Mouse (Mus musculus) heart, postnatal 36 days (tissue): ENCODE data around the gene Zdhhc6. TPM values are rescaled to one million over a fixed set of nuclear protein-coding genes. Genes with fewer than 3 reads are reported as not detected.
A peak's percentile ranks its signal among the peaks of the same experiment; 100 is the strongest.

Experiments
- DNase-seq, 2 experiments: peaks; one replicate each; pipeline ENCODE4 v3.0.0; 2021 to 2022
- intact Hi-C: fragments of 180-260 bp; cut with DNase I; formaldehyde crosslinking; loops from one replicate; pipeline ENCODE4 v1.15.1; 2025
- total RNA-seq, 2 experiments: library from RNA; stranded (reverse); gene quantifications; 2 replicates each; pipeline ENCODE4 v1.2.3; 2021

The Zdhhc6 gene
- total RNA-seq, 2 experiments from 2014 or later, result 19.3 to 19.9 TPM

- intact Hi-C loops, result no loop called here
- no peak for DNase-seq
Observed at GRCm38 (mm10) chr19:55266786-55267185, 49.0 kb downstream of the Zdhhc6 start.

DNA sequence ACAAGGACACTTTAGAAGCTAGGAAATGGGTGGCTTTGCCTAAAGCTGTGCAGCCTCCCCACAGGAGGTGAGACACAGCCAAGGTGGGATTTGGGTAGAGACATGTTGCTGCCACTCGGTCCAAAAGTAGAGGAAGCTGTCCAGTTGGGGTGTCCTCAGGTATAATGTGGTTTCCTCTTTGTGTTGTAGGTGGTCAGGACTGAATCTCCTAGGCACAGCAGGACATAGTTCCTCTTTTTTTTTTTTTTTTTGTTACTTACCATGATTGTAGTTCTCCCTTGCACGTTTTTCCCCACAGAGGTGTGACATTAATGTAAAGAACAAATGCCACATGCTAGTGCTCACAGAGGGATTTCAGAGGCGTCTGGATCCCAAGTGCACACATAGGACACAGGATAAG is 50.6 kb downstream of the Zdhhc6 start:
- DNase-seq, result no peak
- intact Hi-C loops, result no loop called here

GRCm38 (mm10) chr19:55260389-55261184 is 55.2 kb downstream of the Zdhhc6 start:
- intact Hi-C loops, result no loop called here
- DNase-seq, result no peak

DNA sequence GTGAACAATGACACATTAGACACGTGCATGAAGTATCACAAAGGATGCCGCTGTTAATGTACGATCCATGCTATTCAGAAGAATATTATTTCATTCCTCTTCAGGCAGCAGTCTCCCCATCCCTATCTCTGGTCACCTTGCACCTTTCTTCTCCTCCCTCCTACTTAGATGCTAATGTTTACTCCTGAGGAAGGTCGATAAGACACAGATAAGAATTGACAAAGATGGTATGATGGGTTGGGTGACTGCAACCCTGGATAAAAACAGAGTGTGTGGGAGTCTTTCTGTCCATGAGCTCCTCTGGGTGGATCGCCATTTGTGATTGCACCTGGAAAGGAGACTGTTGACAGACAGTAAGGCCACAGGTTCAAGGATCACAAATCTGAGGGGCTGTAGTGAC is 57.3 kb downstream of the Zdhhc6 start:
- intact Hi-C loops, result no loop called here
- no peak for DNase-seq

- no peak for DNase-seq
- intact Hi-C loops, result no loop called here
Observed at GRCm38 (mm10) chr19:55257656-55258375, 58.0 kb downstream of the Zdhhc6 start.

DNA sequence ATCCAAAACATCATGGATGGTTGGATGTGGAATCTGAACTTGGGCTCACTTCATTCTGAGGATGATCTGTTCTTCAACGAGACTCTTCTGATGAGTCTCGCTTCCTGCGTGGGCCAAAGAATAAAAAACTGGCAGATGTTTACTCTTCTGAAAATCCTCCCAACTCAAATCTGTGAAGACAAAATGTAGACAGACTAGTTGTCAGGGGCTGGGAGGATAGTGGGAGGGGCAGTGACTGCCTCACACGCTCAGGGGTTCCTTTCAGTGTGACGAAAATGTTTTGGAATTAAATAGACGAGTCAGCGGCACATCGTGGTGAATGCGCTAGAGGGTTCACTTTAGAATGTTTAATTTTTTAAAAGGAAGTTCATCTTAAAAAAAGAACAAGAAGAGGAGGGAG is 59.7 kb downstream of the Zdhhc6 start:
- DNase-seq, result no peak
- intact Hi-C loops, result no loop called here

- intact Hi-C loops, result no loop called here
- no peak for DNase-seq
Observed at GRCm38 (mm10) chr19:55254513-55255016, 61.3 kb downstream of the Zdhhc6 start.

GRCm38 (mm10) chr19:55253570-55254441 is 62.0 kb downstream of the Zdhhc6 start:
- intact Hi-C loops, result no loop called here

DNA sequence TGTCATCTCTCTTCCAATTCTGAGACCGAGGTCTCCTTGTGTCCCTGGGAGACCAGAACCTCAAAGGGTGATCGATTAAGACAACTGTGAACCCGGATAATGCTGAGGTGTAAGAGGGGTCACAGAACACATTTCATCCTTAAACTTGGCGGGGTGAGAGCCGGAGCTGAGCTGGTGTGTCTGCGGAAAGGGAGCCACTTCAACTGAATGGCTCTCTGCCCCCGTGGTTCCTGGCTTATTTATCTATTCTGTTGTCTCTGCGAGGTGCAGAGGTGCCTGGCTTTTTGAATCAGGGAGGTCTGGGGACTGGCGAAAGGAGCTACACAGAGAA is 62.6 kb downstream of the Zdhhc6 start:
- DNase-seq, result no peak
- intact Hi-C loops, result no loop called here

More at GRCm38 (mm10) chr19:55253570-55254441, 62.0 kb downstream of the Zdhhc6 start:
- peak; percentile 72 to 84 for DNase-seq

DNA sequence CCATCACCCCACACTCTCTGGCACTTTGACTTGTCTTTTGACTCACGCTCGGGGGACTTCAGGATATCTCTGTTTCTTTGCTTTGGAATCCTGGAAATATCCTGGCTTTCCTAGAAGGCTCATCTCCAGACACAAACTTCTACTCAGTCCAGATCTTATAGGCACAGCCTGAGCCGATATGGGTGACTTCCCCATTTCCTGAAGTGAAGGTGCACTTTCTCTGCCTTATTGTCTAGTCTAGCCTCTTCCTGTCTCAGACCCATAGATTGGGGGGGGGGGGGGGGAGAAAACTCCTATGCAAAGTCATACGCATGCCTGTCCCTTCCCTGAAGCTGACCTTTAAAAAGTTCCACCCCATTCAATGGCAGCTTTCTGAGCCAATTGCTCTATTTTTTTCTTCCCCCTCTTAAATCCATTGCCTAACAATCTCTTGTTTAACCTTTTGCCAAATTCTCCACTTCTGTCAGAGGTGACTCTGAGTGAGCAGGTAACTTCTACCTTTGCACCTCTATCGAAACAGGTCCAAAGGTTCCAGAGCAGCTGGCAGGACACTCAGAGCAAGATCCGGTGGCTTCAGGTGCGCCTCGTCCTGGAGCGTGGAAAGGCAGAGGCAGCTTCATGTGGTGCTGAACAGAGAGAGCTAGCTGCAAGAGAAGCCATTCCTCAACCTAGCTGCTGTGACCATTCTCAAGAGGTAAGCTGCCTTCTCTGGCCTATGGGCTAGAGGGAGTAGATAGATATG is 64.3 kb downstream of the Zdhhc6 start, which contains the start of gene Acsl5:
Gene Acsl5 (plus strand): TSS at position 556 of the 742 bp plus-strand sequence.
- no peak for DNase-seq
- intact Hi-C loops, result no loop called here

GRCm38 (mm10) chr19:55250451-55250850 is 65.4 kb downstream of the Zdhhc6 start:
- no peak for DNase-seq
- intact Hi-C loops, result no loop called here

DNA sequence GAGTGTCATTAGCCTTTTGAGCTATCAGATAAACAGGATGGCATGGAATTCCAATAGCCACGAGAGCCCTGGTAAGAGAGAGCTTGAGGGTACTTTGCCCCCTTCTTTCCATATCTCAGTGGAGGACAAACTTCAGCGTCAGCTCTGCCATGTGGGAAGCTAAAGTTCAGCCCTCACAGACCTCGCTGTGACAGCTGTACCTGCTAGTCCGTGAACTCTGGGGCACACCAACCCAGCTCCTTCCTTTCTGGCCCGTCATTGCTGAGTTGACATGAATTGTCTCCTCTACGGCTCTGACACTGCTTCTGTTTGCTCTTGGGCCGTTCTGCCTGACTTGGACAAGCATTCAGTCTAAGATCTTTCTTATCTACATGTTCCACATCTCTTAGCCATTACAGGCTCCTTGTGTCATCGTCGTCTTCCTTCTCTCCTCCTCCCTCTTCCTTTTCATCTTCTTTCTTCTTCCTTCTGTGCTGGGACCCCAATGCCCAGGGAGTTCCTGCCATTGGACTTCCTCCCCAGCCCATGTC is 67.8 kb downstream of the Zdhhc6 start:
- intact Hi-C loops, result no loop called here
- no peak for DNase-seq

DNA sequence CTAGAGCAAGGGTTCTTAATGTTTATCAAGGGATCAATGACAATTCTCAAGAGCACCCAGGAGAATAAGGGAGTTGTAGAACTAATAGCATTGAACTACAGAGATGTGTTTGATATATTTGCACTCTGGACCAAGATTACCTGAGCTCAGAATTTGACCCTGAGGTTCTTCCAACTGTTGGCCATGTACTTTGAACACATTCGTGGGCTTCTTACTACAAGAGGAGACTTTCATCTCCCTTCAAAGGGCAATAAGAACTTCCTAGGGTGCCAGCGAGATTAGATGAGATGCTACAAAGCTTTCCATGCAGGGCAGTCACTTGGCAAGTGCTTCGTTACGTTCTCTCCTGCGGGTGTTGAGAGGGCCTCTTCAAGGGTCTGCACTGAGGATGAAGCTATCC is 68.3 kb downstream of the Zdhhc6 start:
- intact Hi-C loops, result no loop called here
- no peak for DNase-seq

GRCm38 (mm10) chr19:55244791-55245231 is 71.0 kb downstream of the Zdhhc6 start:
- intact Hi-C loops, result no loop called here
- DNase-seq, result peak; percentile 62 to 64

DNA sequence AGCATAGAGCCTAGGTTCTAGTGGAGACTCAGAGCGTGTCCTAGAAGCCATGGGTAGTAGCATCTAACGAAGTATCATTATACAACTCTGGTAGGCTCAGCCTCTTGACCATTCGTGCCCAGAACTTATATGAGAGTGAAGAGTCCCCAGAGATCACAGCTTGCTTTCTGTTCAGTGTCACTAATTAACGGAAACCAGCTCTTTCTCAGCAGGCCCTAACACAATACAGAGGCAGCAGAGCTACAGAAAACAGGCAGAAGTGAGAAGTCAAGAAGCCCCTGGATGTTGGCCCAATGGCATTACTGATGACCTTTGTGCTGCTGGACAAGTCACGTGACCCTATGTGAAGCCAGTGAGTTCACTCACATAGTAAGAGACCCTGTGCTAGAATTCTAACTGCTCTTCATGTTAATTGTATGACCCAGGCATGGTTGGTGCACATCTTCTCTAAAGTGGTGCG is 74.6 kb downstream of the Zdhhc6 start, which contains the start of gene Gucy2g:
Gene Gucy2g (minus strand): TSS at position 51 of the 460 bp plus-strand sequence.
- DNase-seq, result no peak
- intact Hi-C loops, result no loop called here

DNA sequence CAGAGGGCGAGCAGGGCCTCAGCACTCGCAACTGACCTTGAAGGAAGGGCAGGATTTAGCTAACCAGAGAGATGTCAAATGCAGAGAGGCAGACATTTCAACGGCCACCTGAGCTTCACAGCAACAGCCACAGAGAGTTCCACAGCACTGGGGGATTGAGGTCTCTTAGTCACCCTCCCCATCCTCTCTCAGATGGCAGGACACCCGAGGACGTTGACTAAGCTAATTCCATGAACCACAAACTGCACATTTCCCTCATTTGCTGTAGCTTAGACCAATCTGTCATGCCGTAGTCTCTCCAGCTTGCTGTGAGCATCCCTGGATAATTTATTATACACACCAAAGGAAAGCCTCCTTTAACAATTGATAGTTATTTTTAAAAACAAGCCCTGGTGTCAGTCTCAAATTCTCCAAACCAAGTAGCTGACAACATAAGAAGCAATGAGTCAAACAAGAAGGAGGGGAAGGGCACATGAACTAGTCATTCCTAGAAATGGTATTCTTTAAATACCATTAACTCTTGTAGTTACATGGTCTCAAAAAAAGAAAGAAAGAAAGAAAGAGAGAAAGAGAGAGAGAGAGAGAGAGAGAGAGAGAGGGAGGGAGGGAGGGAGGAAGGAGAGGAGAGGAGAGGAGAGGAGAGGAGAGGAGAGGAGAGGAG is 75.9 kb downstream of the Zdhhc6 start:
- intact Hi-C loops, result no loop called here
- no peak for DNase-seq

DNA sequence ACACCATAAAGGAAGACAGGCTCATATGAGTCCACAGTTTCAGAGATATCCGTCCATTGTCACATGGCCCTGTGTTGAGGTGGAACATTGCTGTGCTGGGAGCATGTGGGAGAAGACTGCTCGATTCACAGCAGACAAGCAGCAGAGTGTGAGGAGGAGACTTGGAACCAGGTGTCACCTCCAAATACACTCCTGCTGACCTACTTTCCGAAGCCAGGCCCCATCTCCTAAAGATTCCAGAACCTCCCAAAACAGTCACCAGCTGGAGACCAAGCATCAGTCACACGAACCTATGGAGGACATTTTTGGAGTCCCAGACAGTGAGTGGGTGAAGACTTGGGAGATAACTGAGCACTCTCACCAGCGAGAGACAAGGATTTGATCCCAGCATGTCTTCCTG is 79.3 kb downstream of the Zdhhc6 start:
- intact Hi-C loops, result no loop called here
- DNase-seq, result no peak

- intact Hi-C loops, result no loop called here
- DNase-seq, result no peak
Observed at GRCm38 (mm10) chr19:55236026-55236425, 79.8 kb downstream of the Zdhhc6 start.

DNA sequence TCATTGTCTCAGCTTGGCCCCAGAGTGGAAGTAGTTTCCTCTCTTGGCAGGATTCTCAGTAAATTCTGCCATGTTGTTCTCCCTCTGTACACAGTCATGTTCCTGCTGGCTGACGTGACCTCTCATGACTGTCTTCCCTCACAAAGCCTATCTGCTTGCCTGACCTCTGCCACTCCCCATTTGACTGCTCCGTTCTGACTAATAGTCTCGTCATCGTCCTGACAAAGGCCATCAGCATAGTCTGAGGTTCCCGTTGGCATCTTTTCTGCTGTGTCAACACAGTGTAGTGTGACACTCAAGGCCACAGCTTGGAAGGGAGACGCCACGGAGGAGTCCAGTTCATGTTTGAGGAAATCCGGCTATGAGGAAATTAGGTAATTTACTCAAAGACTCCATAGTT is 83.7 kb downstream of the Zdhhc6 start:
- peak; percentile 25 to 26 for DNase-seq
- intact Hi-C loops, result no loop called here
